Mouse (Mus musculus): Measurements from ENCODE around the gene Podxl2. TPM values are rescaled to one million over a fixed set of nuclear protein-coding genes. Genes with fewer than 3 reads are reported as not detected.

Gene Podxl2
- polyA plus RNA-seq, 1 experiment, result 12.5 TPM

- H3K4me3 ChIP-seq (ENCODE audit: insufficient read depth, low read depth, low read length), result no peak overlapping the region
- H3K27ac ChIP-seq (ENCODE audit: insufficient read depth, low read depth, low read length), result peak overlapping the region; percentile 2
- DNase-seq, result no peak
- no peaks in the 10 kb centered on the region for H3K36me3 ChIP-seq (ENCODE audit: control insufficient read depth, insufficient read depth, low read length)
- H3K27me3 ChIP-seq (replicated peaks; ENCODE audit: control insufficient read depth, insufficient read depth, low read length), result no peaks in the 10 kb centered on the region
- no peaks in the 10 kb centered on the region for H3K4me1 ChIP-seq (ENCODE audit: control insufficient read depth, insufficient read depth, low read length)
- WGBS, result 38% methylated on average over 7 of the region's 7 CpGs
- TF ChIP-seq CTCF (conservative IDR thresholded peaks at IDR 0.05; ENCODE audit: insufficient read depth, insufficient read length, low read depth, low read length) (no peak), POLR2A (IDR thresholded peaks at IDR 0.05; ENCODE audit: low read depth, low read length) (no peak)
Measured at GRCm38 (mm10) chr6:88811880-88812400, 62.9 kb downstream of the Podxl2 start.

GRCm38 (mm10) chr6:88811396-88811795 lies 63.4 kb downstream of the Podxl2 start:
- TF ChIP-seq CTCF (conservative IDR thresholded peaks at IDR 0.05; ENCODE audit: insufficient read depth, insufficient read length, low read depth, low read length) (no peak), POLR2A (IDR thresholded peaks at IDR 0.05; ENCODE audit: low read depth, low read length) (no peak)
- no peak overlapping the region for H3K27ac ChIP-seq (ENCODE audit: insufficient read depth, low read depth, low read length)
- no peaks in the 10 kb centered on the region for H3K27me3 ChIP-seq (replicated peaks; ENCODE audit: control insufficient read depth, insufficient read depth, low read length)
- no peaks in the 10 kb centered on the region for H3K4me1 ChIP-seq (ENCODE audit: control insufficient read depth, insufficient read depth, low read length)
- DNase-seq, result no peak
- H3K4me3 ChIP-seq (ENCODE audit: insufficient read depth, low read depth, low read length), result no peak overlapping the region
- H3K36me3 ChIP-seq (ENCODE audit: control insufficient read depth, insufficient read depth, low read length), result no peaks in the 10 kb centered on the region
- 27% methylated on average over 7 of the region's 7 CpGs for WGBS

GRCm38 (mm10) chr6:88810291-88810690 lies 64.6 kb downstream of the Podxl2 start:
- Histone ChIP-seq H3K27me3 (replicated peaks; ENCODE audit: control insufficient read depth, insufficient read depth, low read length) (no peaks in the 10 kb centered on the region), H3K4me3 (ENCODE audit: insufficient read depth, low read depth, low read length) (no peak overlapping the region), H3K4me1 (ENCODE audit: control insufficient read depth, insufficient read depth, low read length) (no peaks in the 10 kb centered on the region), H3K36me3 (ENCODE audit: control insufficient read depth, insufficient read depth, low read length) (no peaks in the 10 kb centered on the region), H3K27ac (ENCODE audit: insufficient read depth, low read depth, low read length) (no peak overlapping the region)
- TF ChIP-seq CTCF (conservative IDR thresholded peaks at IDR 0.05; ENCODE audit: insufficient read depth, insufficient read length, low read depth, low read length) (no peak), POLR2A (IDR thresholded peaks at IDR 0.05; ENCODE audit: low read depth, low read length) (no peak)
- DNase-seq, result peak; percentile 49
- 56% methylated on average over 3 of the region's 3 CpGs for WGBS

GRCm38 (mm10) chr6:88809091-88810037 lies 65.5 kb downstream of the Podxl2 start:
- no peak overlapping the region for H3K4me3 ChIP-seq (ENCODE audit: insufficient read depth, low read depth, low read length)
- no peak for DNase-seq
- TF ChIP-seq CTCF (conservative IDR thresholded peaks at IDR 0.05; ENCODE audit: insufficient read depth, insufficient read length, low read depth, low read length), result no peak
- no peak for TF ChIP-seq POLR2A (IDR thresholded peaks at IDR 0.05; ENCODE audit: low read depth, low read length)
- WGBS, result 64% methylated on average over 23 of the region's 23 CpGs
- H3K27me3 ChIP-seq (replicated peaks; ENCODE audit: control insufficient read depth, insufficient read depth, low read length), result no peaks in the 10 kb centered on the region
- no peaks in the 10 kb centered on the region for H3K4me1 ChIP-seq (ENCODE audit: control insufficient read depth, insufficient read depth, low read length)
- peak overlapping the region; percentile 17; the same call in 1 of the 2 replicates for H3K27ac ChIP-seq (ENCODE audit: insufficient read depth, low read depth, low read length)
- no peaks in the 10 kb centered on the region for H3K36me3 ChIP-seq (ENCODE audit: control insufficient read depth, insufficient read depth, low read length)

- Histone ChIP-seq H3K27me3 (replicated peaks; ENCODE audit: control insufficient read depth, insufficient read depth, low read length) (no peaks in the 10 kb centered on the region), H3K27ac (ENCODE audit: insufficient read depth, low read depth, low read length) (no peak overlapping the region), H3K4me3 (ENCODE audit: insufficient read depth, low read depth, low read length) (no peak overlapping the region), H3K4me1 (ENCODE audit: control insufficient read depth, insufficient read depth, low read length) (no peaks in the 10 kb centered on the region), H3K36me3 (ENCODE audit: control insufficient read depth, insufficient read depth, low read length) (no peaks in the 10 kb centered on the region)
- WGBS, result 83% methylated on average over 17 of the region's 17 CpGs
- no peak for TF ChIP-seq CTCF (conservative IDR thresholded peaks at IDR 0.05; ENCODE audit: insufficient read depth, insufficient read length, low read depth, low read length)
- TF ChIP-seq POLR2A (IDR thresholded peaks at IDR 0.05; ENCODE audit: low read depth, low read length), result no peak
- no peak for DNase-seq
Measured at GRCm38 (mm10) chr6:88804966-88805577, 69.8 kb downstream of the Podxl2 start.

GRCm38 (mm10) chr6:88803957-88804695 lies 70.7 kb downstream of the Podxl2 start:
- Histone ChIP-seq H3K36me3 (ENCODE audit: control insufficient read depth, insufficient read depth, low read length) (no peaks in the 10 kb centered on the region), H3K27ac (ENCODE audit: insufficient read depth, low read depth, low read length) (no peak overlapping the region), H3K27me3 (replicated peaks; ENCODE audit: control insufficient read depth, insufficient read depth, low read length) (no peaks in the 10 kb centered on the region), H3K4me1 (ENCODE audit: control insufficient read depth, insufficient read depth, low read length) (no peaks in the 10 kb centered on the region), H3K4me3 (ENCODE audit: insufficient read depth, low read depth, low read length) (no peak overlapping the region)
- 89% methylated on average over 4 of the region's 4 CpGs for WGBS
- DNase-seq, result no peak
- no peak for TF ChIP-seq POLR2A (IDR thresholded peaks at IDR 0.05; ENCODE audit: low read depth, low read length)
- 0 out of 2 replicates have a peak, but pooled peaks have one; percentile 6 for TF ChIP-seq CTCF (conservative IDR thresholded peaks at IDR 0.05; ENCODE audit: insufficient read depth, insufficient read length, low read depth, low read length)

Data from kidney, adult 2 months (tissue).